Mouse (Mus musculus): ENCODE data around the gene Msx2. TPM values are rescaled to one million over a fixed set of nuclear protein-coding genes. Genes with fewer than 3 reads are reported as not detected.

Gene Msx2
- total RNA-seq, 2 experiments from 2014 or later, result 0.32 to 0.38 TPM

Other genes with a start within 250 kb of the Msx2 start
- gene Ror2, start 186.9 kb downstream of the Msx2 start, total RNA-seq (2021), result under 1 TPM; 0.57 to 0.91 TPM
- gene Sptlc1, start 95.7 kb downstream of the Msx2 start, total RNA-seq (2021), result 10 to 100 TPM; 29.3 to 30.5 TPM

All from layer of hippocampus, adult 18-20 months (tissue).